Mouse (Mus musculus): ENCODE results near the gene Agps. TPM values are rescaled to one million over a fixed set of nuclear protein-coding genes. Genes with fewer than 3 reads are reported as not detected.
"Not testable (repeated sequence)": the region's sequence is repeated elsewhere in the genome, so short reads cannot be mapped to it uniquely, and the experiment has no call there.

The Agps gene
- total RNA-seq, 2 experiments from 2014 or later, result 50.9 to 54.8 TPM

DNA sequence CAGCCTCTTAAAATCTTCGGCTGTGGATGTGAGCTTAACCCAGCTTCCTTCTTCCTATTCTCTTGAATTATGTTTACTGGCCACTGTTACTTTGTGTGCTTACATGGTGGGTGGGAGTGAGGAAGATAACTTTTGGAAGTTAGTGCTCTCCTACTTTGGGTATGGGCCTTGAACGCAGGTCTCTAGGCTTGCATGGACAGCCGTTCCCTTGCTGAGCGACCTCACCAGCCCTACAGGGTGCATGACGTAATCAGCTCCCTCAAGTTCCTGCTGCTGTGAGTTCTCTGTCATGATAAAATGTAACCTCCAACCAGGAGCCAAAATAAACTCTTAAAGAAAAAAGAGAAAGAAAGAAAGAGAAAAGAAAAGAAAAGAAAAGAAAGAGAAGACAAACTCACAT is 132.1 kb downstream of the Agps start:
- intact Hi-C loops (cut with DNase I), result loop anchor here (5.0 kb wide), 2 partner anchors 82 to 177 kb away; no protein-coding TSS in a partner anchor
- DNase-seq (ENCODE audit: low spot score in 2 of 2), result no peak

DNA sequence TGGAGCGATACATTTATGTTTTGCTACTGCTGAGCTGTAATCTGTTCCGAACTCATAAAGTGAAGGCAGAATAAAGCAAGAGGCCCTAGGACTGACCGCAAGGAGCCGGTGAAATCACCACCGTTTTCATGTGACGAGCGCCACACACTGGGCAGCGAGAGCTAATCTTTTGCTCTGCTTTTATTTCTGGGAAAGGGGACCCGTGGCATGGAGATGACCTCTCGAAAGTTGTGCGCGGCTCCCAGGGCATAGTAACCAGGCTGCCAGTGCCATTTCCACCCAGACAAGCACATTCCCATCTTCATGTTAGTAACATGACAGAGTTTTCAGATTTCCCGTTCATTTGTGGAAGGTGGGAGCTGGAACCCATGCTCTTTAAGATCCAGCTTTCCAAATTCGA is 132.5 kb downstream of the Agps start:
- peak in 1 of 2 experiments; percentile 60 for DNase-seq (ENCODE audit: low spot score in 2 of 2)
- intact Hi-C loops (cut with DNase I), result loop anchor here (5.0 kb wide), 2 partner anchors 82 to 177 kb away; no protein-coding TSS in a partner anchor

DNA sequence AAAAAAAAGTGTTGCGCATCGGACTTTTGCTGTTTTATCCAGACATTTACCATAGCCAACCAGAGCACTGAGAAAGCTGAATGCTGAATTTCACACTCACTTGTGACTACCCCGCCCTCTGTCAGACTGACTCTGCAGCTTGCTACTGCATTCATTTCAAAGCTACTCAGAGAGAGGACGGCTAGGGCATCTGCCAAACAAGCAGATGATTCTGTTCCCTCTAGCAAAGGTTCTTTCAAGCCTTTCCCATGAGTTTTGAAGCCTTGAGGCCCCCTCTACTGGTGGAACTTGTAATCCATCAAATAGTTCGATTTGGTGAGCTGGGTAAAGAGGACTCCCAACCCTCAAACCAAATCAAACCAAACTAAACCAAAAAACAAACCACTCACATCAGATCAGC is 133.0 kb downstream of the Agps start:
- intact Hi-C loops (cut with DNase I), result loop anchor here (5.0 kb wide), 3 partner anchors 83 to 358 kb away; no protein-coding TSS in a partner anchor

DNA sequence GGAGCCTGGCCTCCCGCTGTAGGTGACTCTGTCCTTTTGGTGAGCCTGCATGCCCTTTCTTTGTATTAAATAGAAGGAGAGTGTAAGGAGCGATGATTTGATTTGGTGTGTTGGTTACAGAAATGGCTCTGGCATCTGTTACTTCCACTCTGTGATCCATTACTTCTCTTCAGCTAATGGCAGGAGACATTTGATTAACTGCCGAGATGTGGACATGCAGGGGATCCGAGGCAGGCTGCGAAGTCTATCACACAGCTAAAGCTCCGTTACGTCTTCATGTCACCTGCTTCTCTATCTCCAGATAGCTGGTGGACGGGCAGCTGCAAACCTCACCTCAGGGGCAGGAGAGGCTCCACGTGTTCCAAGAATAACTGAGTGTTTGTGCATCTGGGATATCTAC is 142.2 kb downstream of the Agps start:
- intact Hi-C loops (cut with DNase I), result no loop called here
- DNase-seq (ENCODE audit: low spot score in 2 of 2), result no peak

More for the DNA sequence above, 133.0 kb downstream of the Agps start:
- DNase-seq (ENCODE audit: low spot score in 2 of 2), result peak; percentile 74 to 89

DNA sequence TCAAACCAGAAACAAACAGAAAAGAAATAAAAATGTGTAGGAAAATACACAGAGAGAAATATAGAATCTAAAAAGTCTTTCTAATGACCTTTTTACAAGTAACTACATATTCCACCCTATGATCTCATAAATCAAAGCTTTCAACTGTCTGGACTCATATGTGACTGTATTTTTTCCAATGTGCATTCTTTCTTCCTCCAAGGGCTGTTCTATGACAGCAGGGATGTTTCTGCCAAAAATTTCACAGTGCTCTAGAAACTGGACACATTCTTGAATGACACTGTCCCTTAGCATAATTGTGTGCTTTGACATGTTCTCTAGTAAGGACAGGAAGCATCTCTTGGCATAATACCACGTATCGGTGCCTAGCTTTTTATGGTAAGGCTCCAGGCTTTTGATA is 144.1 kb downstream of the Agps start:
- intact Hi-C loops (cut with DNase I); DNase-seq (ENCODE audit: low spot score in 2 of 2): not testable (repeated sequence)

DNA sequence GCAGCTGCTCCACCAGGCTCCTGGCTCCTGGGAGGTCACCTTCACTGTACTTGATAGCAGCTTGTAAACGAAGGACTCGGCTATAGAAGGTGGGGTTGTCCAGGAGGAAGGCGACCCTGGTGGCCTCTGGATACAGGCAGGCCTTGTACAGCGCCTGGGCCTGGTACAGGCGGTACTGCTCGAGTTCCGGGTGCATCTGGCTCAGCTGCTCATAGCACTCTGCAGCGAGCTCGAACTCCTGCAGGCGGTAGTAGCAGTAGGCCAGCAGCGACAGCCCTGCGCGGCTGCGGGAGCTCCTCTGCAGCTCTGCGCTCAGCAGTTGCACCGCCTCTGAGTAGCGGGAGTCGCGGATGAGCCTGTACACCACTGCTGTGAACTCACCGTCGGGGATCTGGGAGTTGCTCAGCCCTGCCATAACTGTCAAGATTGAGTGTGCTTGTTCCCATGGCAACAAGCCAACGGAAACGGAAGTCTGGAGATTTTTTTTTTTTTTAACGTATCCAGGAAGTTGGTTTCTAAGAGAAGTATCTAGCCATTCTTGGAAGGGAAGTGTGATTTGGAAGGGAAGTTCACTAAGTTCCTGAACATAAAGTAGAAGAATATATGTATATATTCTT is 145.9 kb downstream of the Agps start, which contains the start of gene Ttc30a2:
TSS of gene Ttc30a2 (minus strand) at position 419 of the 617 bp plus-strand sequence.
- intact Hi-C loops (cut with DNase I), result not testable (repeated sequence)
- DNase-seq (ENCODE audit: low spot score in 2 of 2), result peak in 1 of 2 experiments; percentile 54

Other genes with a start within 250 kb of the Agps start
- gene Hnrnpa3, start 172.9 kb upstream of the Agps start, total RNA-seq (2021), result 100 to 1,000 TPM; 263 to 314 TPM
- gene Nfe2l2, start 127.5 kb upstream of the Agps start, total RNA-seq (2021), result 10 to 100 TPM; 10.3 to 13.0 TPM
- 10 to 100 TPM; 10.1 to 11.5 TPM for gene Ttc30b, start 106.4 kb downstream of the Agps start, total RNA-seq (2021)
- gene Ttc30a2, start 146.0 kb downstream of the Agps start, total RNA-seq (2021), result under 1 TPM; 0.24 to 0.30 TPM
- gene Ttc30a1, start 149.8 kb downstream of the Agps start, total RNA-seq (2021), result 1 to 10 TPM; 2.2 to 3.5 TPM